Mouse (Mus musculus) bone marrow macrophage, adult 2 months (primary cell): Measurements from ENCODE around the gene Lrrc25.

Source experiments
- CTCF ChIP-seq: IDR thresholded peaks from 2 replicates; pipeline ENCODE4 v1.5.1; 2012; ENCODE audit warnings: low read depth, mild to moderate bottlenecking, low read length, moderate library complexity
- POLR2A ChIP-seq: IDR thresholded peaks from 2 replicates; pipeline ENCODE4 v1.6.1; 2012; ENCODE audit warnings: mild to moderate bottlenecking, low read depth, low read length, borderline replicate concordance

GRCm38 (mm10) chr8:70657214-70657613 is 41.3 kb downstream of the Lrrc25 start:
- no peak for TF ChIP-seq CTCF
- TF ChIP-seq POLR2A: no peak
